Mouse (Mus musculus): ENCODE data around the gene Yif1a.
A peak's percentile ranks its signal among the peaks of the same experiment; 100 is the strongest.

The Yif1a gene

DNA sequence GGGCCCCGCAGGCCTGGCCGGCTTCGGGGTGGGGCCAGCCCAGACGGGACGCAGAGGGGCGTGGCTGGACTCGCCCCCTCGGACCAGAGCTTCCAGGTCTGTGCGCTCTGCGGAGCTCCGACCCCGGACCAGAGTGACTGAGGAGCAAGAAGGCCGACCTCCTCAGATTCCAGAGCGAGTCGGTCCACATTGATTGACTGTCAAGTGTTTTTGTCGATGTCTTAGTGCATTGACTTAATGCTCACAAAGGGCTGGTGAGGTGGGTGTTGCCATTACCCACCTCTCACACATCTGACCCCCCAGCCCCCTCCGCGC is 30.0 kb downstream of the Yif1a start, which contains the start of gene Klc2:
Gene Klc2 (minus strand): TSS at position 177 of the 315 bp plus-strand sequence.
- no peak for DNase-seq (ENCODE audit: low spot score in 2 of 2)

- DNase-seq (ENCODE audit: low spot score in 2 of 2) = no peak
Measured at GRCm38 (mm10) chr19:5122492-5122891, 34.2 kb downstream of the Yif1a start.

GRCm38 (mm10) chr19:5123241-5123640 is 34.9 kb downstream of the Yif1a start:
- DNase-seq (ENCODE audit: low spot score in 2 of 2) = no peak

GRCm38 (mm10) chr19:5124055-5124614 is 35.8 kb downstream of the Yif1a start:
- DNase-seq (ENCODE audit: low spot score in 2 of 2) = no peak

- no peak for DNase-seq (ENCODE audit: low spot score in 2 of 2)
Measured at GRCm38 (mm10) chr19:5129770-5130169, 41.4 kb downstream of the Yif1a start.

- DNase-seq (ENCODE audit: low spot score in 2 of 2) = no peak
Measured at GRCm38 (mm10) chr19:5131237-5131636, 42.9 kb downstream of the Yif1a start.

DNA sequence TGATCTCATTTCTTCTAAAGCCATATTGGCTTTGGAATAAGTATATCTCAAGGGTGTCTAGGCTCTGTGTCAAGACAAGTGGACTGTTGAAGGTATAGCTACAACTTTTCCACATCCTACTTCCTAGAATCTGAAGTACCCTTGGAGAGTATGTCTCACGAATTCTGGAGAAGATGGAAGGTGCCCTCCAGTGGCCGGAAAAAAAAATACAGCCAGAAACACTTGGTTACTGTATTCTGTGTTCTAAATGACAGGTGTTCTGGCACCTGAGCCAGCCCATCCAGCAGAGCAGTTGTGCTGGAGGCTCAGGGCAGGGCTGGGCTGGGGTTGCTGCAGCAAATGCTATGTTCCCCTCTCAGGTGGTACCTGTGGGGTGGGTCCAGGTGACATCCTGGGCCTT is 51.3 kb downstream of the Yif1a start:
- peak; percentile 65 to 87 for DNase-seq (ENCODE audit: low spot score in 2 of 2)

Data from frontal cortex, postnatal 36 days (tissue).